Mouse (Mus musculus) activated CD4-positive, CD25-positive, alpha-beta regulatory T cell, adult 4 months (primary cell): ENCODE data around the gene Clcn3. TPM values are rescaled to one million over a fixed set of nuclear protein-coding genes. Genes with fewer than 3 reads are reported as not detected.
A peak's percentile ranks its signal among the peaks of the same experiment; 100 is the strongest.

Source experiments
- ATAC-seq: one replicate; pipeline ENCODE4 v1.8.0; 2017
- polyA plus RNA-seq, 2 experiments: library from polyadenylated mRNA; unstranded; fragments of 100-300 nt; shearing (Covaris generic); gene quantifications; one replicate each; pipeline ENCODE4 v1.2.1; 2017

Clcn3 gene
- polyA plus RNA-seq, 2 experiments from 2014 or later: 19.1 to 22.9 TPM

- no peak for ATAC-seq
These were observed 31.3 kb downstream of the Clcn3 start for GRCm38 (mm10) chr8:60951757-60952156.

DNA sequence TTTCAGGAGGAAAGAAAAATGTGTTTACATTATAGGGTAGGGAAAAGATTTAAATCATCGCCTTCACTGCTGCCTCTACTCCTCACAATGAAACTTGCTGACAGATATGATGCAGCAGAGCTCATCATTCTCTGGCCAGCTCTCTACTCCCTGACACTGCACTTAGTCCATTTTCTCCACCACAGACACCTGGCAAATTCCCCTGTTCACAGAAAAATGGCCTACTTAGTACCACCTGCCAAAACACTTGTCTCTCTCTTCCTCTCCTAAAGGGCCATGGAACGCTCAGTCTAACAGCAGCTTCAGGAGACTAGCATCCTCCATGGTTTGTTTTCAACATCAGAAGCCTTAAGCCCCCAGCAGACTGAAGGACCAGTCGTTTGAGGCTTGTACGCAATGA, 31.8 kb downstream of the Clcn3 start:
- no peak for ATAC-seq

GRCm38 (mm10) chr8:60949859-60950258, 33.2 kb downstream of the Clcn3 start:
- ATAC-seq: no peak

GRCm38 (mm10) chr8:60947503-60947902, 35.6 kb downstream of the Clcn3 start:
- ATAC-seq: no peak

DNA sequence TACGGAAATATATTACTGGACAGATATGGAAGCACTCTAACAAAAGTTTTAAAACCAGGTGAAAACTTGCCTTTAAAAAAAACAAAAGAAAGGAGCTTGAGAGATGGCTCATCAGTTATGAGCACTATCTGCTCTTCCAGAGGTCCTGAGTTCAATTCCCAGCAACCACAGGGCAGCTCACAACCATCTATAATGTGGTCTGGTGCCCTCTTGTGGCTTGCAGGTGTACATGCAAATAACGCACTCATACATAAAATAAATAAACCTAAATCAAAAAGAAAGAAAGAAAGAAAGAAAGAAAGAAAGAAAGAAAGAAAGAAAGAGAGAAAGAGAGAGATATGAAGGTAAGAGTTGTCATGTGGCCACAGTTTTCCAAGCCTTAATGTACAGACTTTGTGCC, 40.2 kb downstream of the Clcn3 start:
- ATAC-seq: no peak

DNA sequence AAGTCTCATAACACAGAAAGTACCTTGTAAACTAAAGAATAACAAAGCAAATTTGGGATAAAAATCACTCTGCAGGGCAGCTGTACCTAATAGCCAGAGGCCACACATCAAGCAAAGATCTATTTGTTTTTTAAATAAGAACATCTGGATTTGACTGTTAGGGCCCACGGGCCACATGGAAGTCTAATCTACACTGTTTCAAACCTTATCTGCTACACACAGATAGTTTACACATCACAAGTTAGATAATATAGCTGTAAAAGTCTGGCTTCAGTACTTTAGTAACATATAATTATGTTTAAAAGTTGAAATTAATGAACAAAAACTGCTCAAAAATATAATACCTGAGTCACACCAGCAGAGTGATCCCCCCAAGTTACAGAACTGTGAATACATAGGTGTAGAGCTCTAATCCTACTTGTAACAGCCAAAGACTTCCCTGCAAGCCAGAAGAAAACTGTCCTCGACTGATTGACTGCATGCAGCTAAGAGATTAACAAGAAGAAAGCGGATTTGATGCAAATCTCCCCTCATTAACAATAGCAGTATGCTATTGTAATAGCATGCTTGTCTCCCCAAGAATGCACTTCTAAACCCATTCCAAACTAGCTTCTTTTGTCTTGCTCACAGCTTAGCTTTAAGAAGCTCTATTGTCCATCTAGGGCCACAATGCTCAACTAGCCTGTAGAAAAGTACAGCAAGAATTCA, 44.2 kb downstream of the Clcn3 start:
- ATAC-seq: no peak

DNA sequence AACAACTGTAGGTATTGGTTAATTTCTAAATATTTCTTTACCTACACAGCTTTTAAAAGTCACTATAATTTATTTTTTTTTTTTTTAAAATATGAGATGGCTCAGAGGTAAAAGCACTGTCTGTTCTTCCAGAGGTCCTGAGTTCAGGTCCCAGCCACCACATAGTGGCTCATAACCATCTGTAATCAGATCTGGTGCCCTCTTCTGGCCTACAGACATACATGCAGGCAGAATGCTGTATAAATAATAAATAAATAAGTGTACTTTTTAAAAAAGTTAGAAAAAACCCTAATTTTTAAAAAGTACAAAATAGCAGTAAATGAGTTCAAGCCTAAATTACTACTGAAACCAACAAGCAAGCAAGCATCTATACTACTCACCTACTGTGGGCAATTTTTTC, 49.5 kb downstream of the Clcn3 start:
- no peak for ATAC-seq

GRCm38 (mm10) chr8:60920176-60920575, 62.9 kb downstream of the Clcn3 start:
- ATAC-seq: no peak

- no peak for ATAC-seq
These were observed 64.0 kb downstream of the Clcn3 start for GRCm38 (mm10) chr8:60919069-60919468.

GRCm38 (mm10) chr8:60912554-60912953, 70.5 kb downstream of the Clcn3 start:
- no peak for ATAC-seq

DNA sequence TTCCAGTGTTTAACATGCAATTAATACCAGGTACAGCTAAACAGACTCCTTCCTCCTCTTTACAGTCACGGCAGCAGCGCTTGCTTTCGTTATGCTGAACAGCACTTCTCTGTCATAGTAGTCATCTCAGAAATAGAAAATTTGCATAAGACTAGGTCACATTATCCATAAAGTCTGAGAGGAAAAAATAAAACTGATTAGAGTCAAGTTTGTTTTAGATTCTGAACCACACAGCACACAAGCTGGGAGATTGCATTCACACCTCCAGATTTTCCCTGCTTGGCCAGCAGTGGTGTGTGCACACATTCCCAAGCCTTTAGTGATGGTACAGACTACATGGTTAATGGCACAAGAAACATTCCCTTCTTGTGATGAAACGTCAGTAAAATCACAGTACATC, 71.0 kb downstream of the Clcn3 start:
- ATAC-seq: no peak

GRCm38 (mm10) chr8:60900147-60900546, 83.0 kb downstream of the Clcn3 start:
- no peak for ATAC-seq

GRCm38 (mm10) chr8:60895878-60896277, 87.2 kb downstream of the Clcn3 start:
- no peak for ATAC-seq

GRCm38 (mm10) chr8:60891757-60892156, 91.3 kb downstream of the Clcn3 start:
- no peak for ATAC-seq

DNA sequence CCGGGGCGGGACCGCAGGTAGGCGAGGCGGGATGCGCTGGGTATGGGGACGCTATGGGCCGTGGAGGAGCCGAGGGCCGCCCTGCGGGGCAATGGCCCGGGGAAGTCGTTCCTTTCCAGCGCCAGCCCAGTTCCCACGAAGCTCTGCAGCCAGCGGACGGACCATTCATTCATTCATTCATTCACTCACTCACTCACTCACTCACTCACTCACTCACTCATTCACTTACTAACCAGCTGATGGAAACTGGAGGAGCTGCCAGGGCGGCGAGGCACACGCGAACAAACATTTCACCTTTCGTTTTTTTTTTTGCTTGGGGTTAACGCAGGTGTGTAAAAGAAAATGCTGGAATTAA, 92.6 kb downstream of the Clcn3 start:
- ATAC-seq: no peak

GRCm38 (mm10) chr8:60889843-60890519, 93.1 kb downstream of the Clcn3 start, which contains the start of gene Hpf1:
Gene Hpf1 (plus strand): TSS chr8:60890418.
- peak; percentile 99 for ATAC-seq

GRCm38 (mm10) chr8:60889131-60889842, 93.8 kb downstream of the Clcn3 start:
- no peak for ATAC-seq

- no peak for ATAC-seq
These were observed 96.4 kb downstream of the Clcn3 start for GRCm38 (mm10) chr8:60886736-60887135.

DNA sequence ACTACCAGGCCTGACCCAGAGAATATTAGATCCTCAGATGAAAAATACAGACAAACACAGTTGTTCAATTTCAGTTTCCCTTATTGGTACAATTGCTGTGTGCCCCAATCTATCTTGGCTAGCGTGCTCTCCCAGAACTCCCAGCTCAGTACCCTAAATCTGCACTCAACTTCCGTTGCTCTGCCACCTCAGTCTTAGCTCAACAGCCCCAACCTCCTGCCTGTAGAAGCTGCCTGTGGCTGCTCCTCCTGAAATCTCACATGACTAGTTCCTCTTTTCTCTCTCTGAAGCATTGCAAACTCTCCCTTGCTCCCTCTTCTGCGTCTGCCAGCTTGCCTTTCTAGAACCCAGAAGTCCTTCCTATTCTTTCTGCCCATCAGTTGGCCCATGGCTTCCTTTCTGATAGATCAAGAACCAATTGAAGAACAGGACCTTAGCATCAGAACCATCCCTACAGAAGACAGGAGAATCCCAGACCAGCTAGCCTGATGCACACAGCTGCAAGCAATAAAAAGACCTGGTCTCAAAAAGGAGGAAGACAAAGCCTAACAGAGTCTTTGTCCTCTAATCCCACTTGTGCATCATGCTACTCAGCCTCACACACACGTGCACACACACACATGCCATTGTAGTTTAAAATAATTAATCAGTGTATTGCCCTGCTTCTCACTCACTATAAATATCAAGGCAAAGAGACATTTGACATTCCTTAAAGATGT, 99.5 kb downstream of the Clcn3 start:
- ATAC-seq: no peak

DNA sequence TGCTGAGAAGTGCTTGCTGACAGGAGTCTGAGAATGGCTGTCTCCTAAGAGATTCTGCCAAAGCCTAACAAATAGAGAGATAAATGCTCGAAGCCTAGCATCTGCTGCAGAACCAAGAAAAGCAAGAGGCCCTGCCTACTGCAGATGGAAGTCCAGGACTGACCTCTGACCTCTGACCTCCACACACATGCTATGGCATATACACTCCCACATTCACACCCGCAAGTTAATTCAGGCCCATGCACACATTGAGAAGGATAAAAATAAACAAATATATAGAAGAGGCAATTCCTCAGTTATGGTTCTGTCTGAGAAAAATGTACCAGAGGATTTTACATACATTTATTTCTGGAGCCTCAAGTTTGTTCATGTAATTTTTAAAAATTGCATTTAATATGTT, 104.5 kb downstream of the Clcn3 start:
- no peak for ATAC-seq

DNA sequence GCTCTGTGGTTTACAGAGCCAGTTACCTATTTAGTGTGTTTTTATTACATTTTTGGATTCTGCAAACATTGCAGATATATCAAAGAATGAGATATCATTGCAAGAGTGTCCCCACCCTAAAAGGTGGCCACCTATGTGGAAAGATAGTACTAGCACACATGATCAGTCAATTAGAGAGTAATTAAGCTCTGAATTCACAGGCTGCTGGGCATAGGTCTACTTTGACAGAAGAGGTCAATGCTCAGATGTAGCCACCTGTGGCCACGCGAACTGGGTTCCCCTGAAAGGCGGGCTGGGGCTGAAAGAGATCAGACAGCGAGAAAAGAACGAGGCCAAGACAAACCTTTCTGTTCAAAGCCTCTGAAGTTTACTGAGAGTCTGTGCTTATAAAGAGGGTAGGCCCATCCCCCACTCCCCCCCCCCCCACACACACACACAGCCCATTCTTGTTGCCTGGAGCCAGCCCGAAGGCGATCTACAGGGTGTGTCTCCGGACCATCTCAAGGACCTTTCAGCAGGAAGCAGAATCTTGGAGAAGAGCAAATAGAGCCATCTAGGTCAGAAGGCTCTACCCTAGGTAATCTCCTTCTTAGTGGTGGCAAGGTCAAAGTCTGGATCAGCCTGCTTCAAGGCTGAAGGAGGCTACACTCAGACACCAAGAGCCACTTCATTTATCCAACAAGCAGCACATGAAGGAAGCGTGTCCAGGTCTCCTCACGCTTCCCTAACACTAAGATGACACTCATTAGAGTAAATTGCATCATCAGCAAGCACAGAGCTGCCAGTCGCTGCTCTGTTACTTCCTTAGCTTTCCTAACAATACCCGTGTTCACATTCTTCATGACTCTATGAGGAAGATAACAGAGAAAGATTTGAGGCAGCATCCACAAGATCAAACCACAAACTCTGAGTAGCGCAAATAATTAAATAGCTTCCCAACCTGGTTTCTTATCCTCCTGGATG, 112.6 kb downstream of the Clcn3 start:
- ATAC-seq: no peak

DNA sequence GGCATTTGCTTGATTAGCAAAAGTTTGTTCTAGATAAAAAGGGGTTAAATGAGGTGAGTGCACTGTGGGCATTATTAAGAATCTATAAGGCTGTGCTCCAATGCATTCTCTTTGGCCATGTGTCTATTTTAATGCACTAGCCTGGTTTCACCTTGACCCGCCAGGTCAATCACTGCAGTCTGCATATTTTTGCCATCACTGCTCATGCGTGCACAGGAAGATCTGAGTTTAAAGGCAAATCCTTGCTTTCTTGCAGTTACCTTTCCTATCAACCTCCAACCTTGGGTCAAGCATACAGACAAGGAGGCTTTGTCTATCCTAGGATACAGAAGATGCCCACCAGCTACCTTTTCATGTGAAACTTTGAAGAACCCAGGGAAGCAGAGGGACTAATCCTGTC, 113.3 kb downstream of the Clcn3 start:
- no peak for ATAC-seq
